Mouse (Mus musculus) MEL (cell line): ENCODE measurements around the gene 1700025G04Rik. TPM values are rescaled to one million over a fixed set of nuclear protein-coding genes. Genes with fewer than 3 reads are reported as not detected.

Experiments
- DNase-seq: peaks from one replicate; pipeline ENCODE4 v3.0.0; 2011; ENCODE audit warnings: low read depth, low spot score
- H3K27ac ChIP-seq: 2 replicates; pipeline ENCODE4 v1.5.1; 2012; ENCODE audit warnings: low read depth, mild to moderate bottlenecking, control low read depth, low read length, moderate library complexity; ENCODE audit not compliant: control insufficient read depth
- H3K27me3 ChIP-seq, 2 experiments: fragments of 150-350 bp in 1 of 2; sonication (generic) in 1 of 2; 2 replicates each; pipeline ENCODE4 v1.6.1; 2012; ENCODE audit warnings: low read length in 2 of 2, mild to moderate bottlenecking in 2 of 2, improper control_type of control experiment in 1 of 2, moderate library complexity in 1 of 2; ENCODE audit not compliant: insufficient read depth in 2 of 2, control insufficient read depth in 1 of 2
- H3K36me3 ChIP-seq, 2 experiments: 2 replicates each; pipeline ENCODE4 v1.6.1; 2012 to 2014; ENCODE audit warnings: low read length in 2 of 2, improper control_type of control experiment in 1 of 2, inconsistent platforms in 1 of 2, mild to moderate bottlenecking in 1 of 2; ENCODE audit not compliant: insufficient read depth in 2 of 2, control insufficient read depth in 1 of 2
- H3K4me1 ChIP-seq, 2 experiments: fragments of 150-350 bp in 1 of 2; sonication (generic) in 1 of 2; 2 replicates each; pipeline ENCODE4 v1.6.1; 2012; ENCODE audit warnings: low read length in 2 of 2, improper control_type of control experiment in 1 of 2, mild to moderate bottlenecking in 1 of 2; ENCODE audit not compliant: insufficient read depth in 2 of 2, control insufficient read depth in 1 of 2
- H3K4me3 ChIP-seq, 2 experiments: fragments of 150-350 bp in 1 of 2; sonication (generic) in 1 of 2; 2 replicates each; pipeline ENCODE4 v1.5.1; 2012; ENCODE audit warnings: low read depth in 2 of 2, low read length in 2 of 2, mild to moderate bottlenecking in 2 of 2, moderate library complexity in 2 of 2, control low read depth in 1 of 2, improper control_type of control experiment in 1 of 2; ENCODE audit not compliant: control insufficient read depth in 1 of 2, insufficient read depth in 1 of 2
- H3K79me2 ChIP-seq: 2 replicates; pipeline ENCODE4 v1.6.1; 2012; ENCODE audit warnings: mild to moderate bottlenecking, low read length, moderate library complexity; ENCODE audit not compliant: control insufficient read depth, poor library complexity, insufficient read depth
- H3K9ac ChIP-seq: 2 replicates; pipeline ENCODE4 v1.6.1; 2012; ENCODE audit warnings: low read depth, mild to moderate bottlenecking, control low read depth, low read length, moderate library complexity; ENCODE audit not compliant: control insufficient read depth, poor library complexity, severe bottlenecking
- H3K9me3 ChIP-seq: fragments of 150-350 bp; sonication (generic); replicated peaks from 2 replicates; pipeline ENCODE4 v1.6.1; 2012; ENCODE audit warnings: mild to moderate bottlenecking, low read length, improper control_type of control experiment, moderate library complexity; ENCODE audit not compliant: insufficient read depth
- CHD2 ChIP-seq: IDR thresholded peaks from 2 replicates; pipeline ENCODE4 v1.6.1; 2011; ENCODE audit warnings: low read length, improper control_type of control experiment
- HCFC1 ChIP-seq: IDR thresholded peaks from 2 replicates; pipeline ENCODE4 v1.6.1; 2012; ENCODE audit warnings: low read depth, mild to moderate bottlenecking, inconsistent platforms, low read length, improper control_type of control experiment, moderate library complexity
- MAFK ChIP-seq: IDR thresholded peaks from 2 replicates; pipeline ENCODE4 v1.6.1; 2011; ENCODE audit warnings: low read depth, mild to moderate bottlenecking, low read length, improper control_type of control experiment, borderline replicate concordance
- MAX ChIP-seq: IDR thresholded peaks from 2 replicates; pipeline ENCODE4 v1.6.1; 2011; ENCODE audit warnings: low read length, improper control_type of control experiment
- MAZ ChIP-seq: IDR thresholded peaks from 2 replicates; pipeline ENCODE4 v1.6.1; 2012; ENCODE audit warnings: low read depth, mild to moderate bottlenecking, inconsistent platforms, low read length, improper control_type of control experiment
- NRF1 ChIP-seq: IDR thresholded peaks from 2 replicates; pipeline ENCODE4 v1.6.1; 2014; ENCODE audit warnings: low read depth, mild to moderate bottlenecking, inconsistent platforms, low read length, improper control_type of control experiment, moderate library complexity; ENCODE audit not compliant: poor library complexity, insufficient read depth, severe bottlenecking
- POLR2AphosphoS2 ChIP-seq: IDR thresholded peaks from 2 replicates; pipeline ENCODE4 v1.6.1; 2011; ENCODE audit warnings: low read length, improper control_type of control experiment
- UBTF ChIP-seq: IDR thresholded peaks from 2 replicates; pipeline ENCODE4 v1.6.1; 2012; ENCODE audit warnings: low read depth, mild to moderate bottlenecking, inconsistent platforms, low read length, improper control_type of control experiment, moderate library complexity, borderline replicate concordance; ENCODE audit not compliant: insufficient read depth
- ZC3H11A ChIP-seq: IDR thresholded peaks from 2 replicates; pipeline ENCODE4 v1.6.1; 2012; ENCODE audit warnings: low read depth, mild to moderate bottlenecking, inconsistent platforms, low read length, improper control_type of control experiment
- ZKSCAN1 ChIP-seq: IDR thresholded peaks from 2 replicates; pipeline ENCODE4 v1.6.1; 2012; ENCODE audit warnings: low read depth, mild to moderate bottlenecking, inconsistent platforms, low read length, improper control_type of control experiment, moderate library complexity
- polyA plus RNA-seq, 2 experiments: library from polyadenylated mRNA; stranded (reverse) in 1 of 2; unstranded in 1 of 2; fragments of >175 nt in 1 of 2; fragments of >200 nt in 1 of 2; gene quantifications; 2 replicates each; pipeline versions ENCODE4 v1.2.1 to v1.2.4; 2012; ENCODE audit warnings: low replicate concordance in 2 of 2, low read depth in 1 of 2; ENCODE audit not compliant: insufficient read length in 2 of 2, insufficient read depth in 1 of 2, missing spikeins in 1 of 2
- total RNA-seq: library from RNA; depleted of rRNA; stranded (reverse); fragments of 300-350 nt; gene quantifications from 2 replicates; pipeline ENCODE4 v1.2.3, GENCODE M21; 2012

1700025G04Rik gene
- total and polyA plus RNA-seq, 3 experiments = 0.04 to 0.91 TPM; not detected in 1

DNA sequence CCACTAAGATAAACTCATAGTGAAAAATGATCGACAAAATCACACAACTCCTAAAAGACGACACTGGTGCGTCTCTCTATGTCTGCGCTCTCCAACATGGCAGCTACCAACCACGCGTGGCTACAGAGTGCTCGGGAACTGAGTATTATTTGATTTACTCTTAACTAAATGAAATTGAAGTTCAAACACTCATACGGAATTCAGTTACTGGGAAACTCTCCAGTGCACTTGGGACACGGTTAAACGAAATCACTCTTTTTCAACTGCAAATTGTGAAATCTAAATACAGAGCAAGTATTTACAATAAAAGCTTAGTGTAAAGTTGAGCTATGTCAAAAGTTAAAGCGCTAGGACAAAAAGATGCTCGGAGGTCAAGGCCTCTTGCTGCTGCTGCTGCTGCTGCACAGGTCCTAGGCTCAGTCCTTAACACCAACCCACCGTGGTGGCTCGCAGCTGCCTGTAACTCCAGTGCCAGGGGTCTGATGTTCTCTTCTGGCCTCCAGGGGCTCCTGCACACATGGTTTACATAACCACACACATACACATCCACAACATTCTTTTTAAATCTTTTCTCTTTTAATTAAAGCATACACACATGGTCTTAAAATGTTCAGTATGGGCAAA is 13.6 kb downstream of the 1700025G04Rik start:
- TF ChIP-seq MAFK (no peak), ZC3H11A (no peak), UBTF (no peak), CHD2 (no peak)
- no peaks in the 10 kb centered on the region for H3K79me2 ChIP-seq
- no peaks in the 10 kb centered on the region for H3K36me3 ChIP-seq
- DNase-seq = no peak
- no peak overlapping the region for H3K27ac ChIP-seq
- H3K9ac ChIP-seq = no peak overlapping the region
- H3K9me3 ChIP-seq = no peaks in the 10 kb centered on the region
- H3K4me1 ChIP-seq = no peaks in the 10 kb centered on the region
- H3K27me3 ChIP-seq = peaks cover 1 to 4% of the 10 kb centered on the region in 2 experiments
- no peak overlapping the region for H3K4me3 ChIP-seq

DNA sequence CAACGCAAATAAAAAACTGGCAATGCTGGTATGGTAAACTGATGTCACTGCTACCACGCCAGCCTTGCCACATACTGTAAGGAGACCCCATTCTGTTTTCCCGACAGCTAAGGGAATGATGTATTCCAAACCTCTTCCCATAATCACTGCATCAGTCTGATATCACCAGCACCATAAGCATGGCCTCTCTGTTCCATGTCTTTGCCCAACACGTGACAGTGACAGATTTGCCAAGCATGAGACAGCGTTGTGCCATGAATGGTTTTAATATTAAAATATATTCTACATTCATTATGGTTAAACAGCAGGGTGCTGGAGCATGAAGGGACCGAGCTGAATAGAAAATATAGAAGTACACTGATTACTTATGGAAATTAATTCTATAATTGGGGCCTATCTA is 14.2 kb downstream of the 1700025G04Rik start:
- H3K4me3 ChIP-seq = no peak overlapping the region
- no peak overlapping the region for H3K27ac ChIP-seq
- H3K27me3 ChIP-seq = peaks cover 1 to 4% of the 10 kb centered on the region in 2 experiments
- no peaks in the 10 kb centered on the region for H3K4me1 ChIP-seq
- DNase-seq = no peak
- H3K9me3 ChIP-seq = no peaks in the 10 kb centered on the region
- no peaks in the 10 kb centered on the region for H3K79me2 ChIP-seq
- H3K36me3 ChIP-seq = no peaks in the 10 kb centered on the region
- H3K9ac ChIP-seq = no peak overlapping the region
- TF ChIP-seq NRF1 (no peak), UBTF (no peak), ZKSCAN1 (no peak), MAZ (no peak)

DNA sequence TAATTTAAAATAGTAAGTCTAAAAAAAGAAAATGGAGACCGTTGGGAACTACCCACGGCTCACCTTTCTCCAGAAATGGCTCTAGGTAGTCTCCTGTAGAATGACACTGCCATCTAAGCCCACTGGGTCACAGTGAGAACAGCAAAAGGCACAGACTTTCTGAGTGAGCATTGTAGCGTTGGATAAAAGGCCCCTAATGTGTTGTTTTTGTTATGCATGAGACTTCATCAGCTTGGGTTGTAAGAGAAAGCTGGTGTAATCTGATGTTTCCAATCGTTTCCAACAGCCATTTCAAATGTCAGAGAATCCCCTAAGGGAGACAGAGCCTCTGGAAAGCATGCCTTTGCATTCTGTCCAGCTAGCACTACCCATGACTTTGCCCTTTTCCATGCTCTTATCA is 19.5 kb downstream of the 1700025G04Rik start:
- TF ChIP-seq HCFC1 = no peak
- no peak for TF ChIP-seq MAX
- no peak for TF ChIP-seq ZC3H11A
- TF ChIP-seq POLR2AphosphoS2 = no peak
- no peak for TF ChIP-seq MAFK
- Histone ChIP-seq H3K36me3 (no peaks in the 10 kb centered on the region), H3K79me2 (no peaks in the 10 kb centered on the region), H3K4me3 (no peak overlapping the region), H3K27me3 (peaks cover 0 to 4% of the 10 kb centered on the region in 2 experiments), H3K9me3 (no peaks in the 10 kb centered on the region), H3K27ac (no peak overlapping the region), H3K4me1 (no peaks in the 10 kb centered on the region), H3K9ac (no peak overlapping the region)
- DNase-seq = no peak
